In the genomic region with DNA sequence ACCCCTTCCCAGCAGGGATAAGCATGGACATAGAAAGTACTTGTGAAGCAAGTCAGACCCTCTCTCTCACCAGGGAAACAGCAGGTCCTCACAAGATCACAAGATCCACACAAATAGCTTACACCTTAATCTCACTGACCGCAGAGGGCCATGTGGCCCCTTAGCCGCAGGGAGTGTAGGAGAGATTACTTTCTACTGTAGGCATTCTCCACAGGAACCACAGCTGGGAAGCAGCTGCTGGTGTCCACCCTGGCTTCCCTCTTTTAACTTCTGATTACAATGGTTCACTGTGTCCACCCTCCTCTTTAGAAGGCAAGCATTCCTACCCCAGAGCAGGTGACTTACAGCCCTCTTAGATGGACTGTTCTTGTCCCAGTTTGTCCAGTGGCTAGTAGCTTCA, we compare ENCODE assay signal across 30 mouse cellular contexts. TPM values are rescaled to one million over a fixed set of nuclear protein-coding genes. Genes with fewer than 3 reads are reported as not detected.
DNase-seq lines count a peak whose midpoint lies in the region; ATAC-seq lines count a peak whose summit lies in the region.
"Had no signal": no experiment of that assay in that cellular context is flagged by ENCODE, and none has a peak within 500 bp of the region (broad histone marks: within the 10 kb centered on the region; RNA-seq: fewer than 3 reads in every experiment).

No protein-coding gene starts in this region.

- H3K4me3 ChIP-seq in megakaryocyte, embryonic 14.5 days (replicated peaks): peak overlapping the region; percentile 46
- H3K4me3 ChIP-seq in liver, embryonic 13.5 days (replicated peaks): no peak overlapping the region
- H3K4me3 ChIP-seq: forebrain, embryonic 12.5 days; limb, embryonic 12.5 days; lung, embryonic 15.5 days; midbrain, embryonic 12.5 days; neural tube, embryonic 13.5 days had no signal

- H3K27me3 ChIP-seq in megakaryocyte, embryonic 14.5 days (replicated peaks): no peaks in the 10 kb centered on the region
- H3K27me3 ChIP-seq in liver, embryonic 13.5 days: no peaks in the 10 kb centered on the region
- H3K27me3 ChIP-seq: CH12.LX; forebrain, embryonic 12.5 days; limb, embryonic 12.5 days; lung, embryonic 15.5 days; neural tube, embryonic 13.5 days had no signal

- intact Hi-C loops in heart, postnatal 25 days (cut with DNase I): loop anchor here (5.0 kb wide), 1 partner anchor 131 kb away; a partner anchor contains a TSS

- DNase-seq in heart, adult 11 months: peak; percentile 71
- no peak for DNase-seq in heart, postnatal 25 days (ENCODE audit: low spot score)
- peak; percentile 49 for DNase-seq in liver, embryonic 13.5 days
- no peak for DNase-seq in adrenal gland, postnatal 10 days
- no peak for DNase-seq in kidney, adult 18-20 months
- DNase-seq: cerebellum, postnatal 10 days; embryo, embryonic 11 days; lung, postnatal 4 days; right cerebral cortex, adult 18-20 months; thymus, postnatal 14 days had no signal

- peaks cover 52% of the 10 kb centered on the region for H3K4me1 ChIP-seq in megakaryocyte, embryonic 14.5 days
- peaks cover 55% of the 10 kb centered on the region for H3K4me1 ChIP-seq in liver, embryonic 13.5 days (replicated peaks)

- no peak for ATAC-seq in megakaryocyte, adult 5-6 weeks (ENCODE audit: poor library complexity, severe bottlenecking)
- peak; percentile 27 for ATAC-seq in liver, embryonic 13.5 days (ENCODE audit: low read depth)
- ATAC-seq: hindbrain, embryonic 16.5 days; intestine, postnatal 0 days had no signal

- no peaks in the 10 kb centered on the region for H3K36me3 ChIP-seq in megakaryocyte, embryonic 14.5 days (replicated peaks; ENCODE audit: low read length)
- no peaks in the 10 kb centered on the region for H3K36me3 ChIP-seq in liver, embryonic 13.5 days
- H3K36me3 ChIP-seq: forebrain, embryonic 12.5 days; limb, embryonic 12.5 days; lung, embryonic 15.5 days; midbrain, embryonic 12.5 days; neural tube, embryonic 13.5 days had no signal

- no peaks in the 10 kb centered on the region for H3K9me3 ChIP-seq in megakaryocyte, embryonic 14.5 days
- no peaks in the 10 kb centered on the region for H3K9me3 ChIP-seq in liver, embryonic 13.5 days (replicated peaks)
- H3K9me3 ChIP-seq: forebrain, embryonic 12.5 days; limb, embryonic 12.5 days; lung, embryonic 15.5 days; midbrain, embryonic 12.5 days; neural tube, embryonic 13.5 days had no signal

- H3K4me2 ChIP-seq in liver, embryonic 13.5 days: peak overlapping the region; percentile 33
- H3K4me2 ChIP-seq: forebrain, embryonic 12.5 days; limb, embryonic 12.5 days; lung, embryonic 15.5 days; midbrain, embryonic 12.5 days; neural tube, embryonic 13.5 days had no signal

- H3K27ac ChIP-seq in liver, embryonic 13.5 days: peak overlapping the region; percentile 58
- H3K27ac ChIP-seq: forebrain, embryonic 12.5 days; limb, embryonic 12.5 days; lung, embryonic 15.5 days; midbrain, embryonic 12.5 days; neural tube, embryonic 13.5 days had no signal

- peak overlapping the region; percentile 52 for H3K9ac ChIP-seq in liver, embryonic 13.5 days
- H3K9ac ChIP-seq: forebrain, embryonic 12.5 days; limb, embryonic 12.5 days; lung, embryonic 15.5 days; midbrain, embryonic 12.5 days; neural tube, embryonic 13.5 days had no signal

- 30% methylated on average over 2 of the region's 2 CpGs for WGBS in liver, embryonic 13.5 days (ENCODE audit: insufficient replicate concordance)

RNA-seq across cellular contexts. Expression of a gene that starts 2.4 kb away (rescaled TPM):
- 10 to 100 TPM; 51.4 to 52.3 TPM for total RNA-seq in heart, postnatal 25 days (2021)
- polyA plus RNA-seq in megakaryocyte, embryonic 14.5 days (2012; ENCODE audit: insufficient read depth, low replicate concordance): 101 and 144 TPM in 2 replicates
- total RNA-seq in megakaryocyte, adult 5-6 weeks (2015): 17.9 and 22.9 TPM in 2 replicates
- 31.4 and 34.2 TPM in 2 replicates for total RNA-seq in megakaryocyte, adult 5-6 weeks (2017)
- 84.0 and 89.0 TPM in 2 replicates for polyA plus RNA-seq in liver, embryonic 13.5 days (2015; fragmentation: Nextera tagmentation; extraction: Ambion mirVana)
- 10 to 100 TPM; 52.0 to 53.2 TPM for total RNA-seq in adrenal gland, postnatal 10 days (2021)

RNA-seq across cellular contexts. Expression of a gene that starts 22.0 kb away (rescaled TPM):
- total RNA-seq in heart, postnatal 25 days (2021): 10 to 100 TPM; 25.2 to 29.6 TPM
- 0.63 TPM in 1 of 2 replicates, not detected in the other for polyA plus RNA-seq in megakaryocyte, embryonic 14.5 days (2012; ENCODE audit: insufficient read depth, low replicate concordance)
- total RNA-seq in megakaryocyte, adult 5-6 weeks (2015): 81.4 and 90.7 TPM in 2 replicates
- total RNA-seq in megakaryocyte, adult 5-6 weeks (2017): 97.2 and 115 TPM in 2 replicates
- 2.1 and 2.6 TPM in 2 replicates for polyA plus RNA-seq in liver, embryonic 13.5 days (2015; fragmentation: Nextera tagmentation; extraction: Ambion mirVana)
- 10 to 100 TPM; 58.6 to 77.1 TPM for total RNA-seq in adrenal gland, postnatal 10 days (2021)

RNA-seq across cellular contexts. Expression of a gene that starts 33.7 kb away (rescaled TPM):
- total RNA-seq in heart, postnatal 25 days (2021): not detected
- polyA plus RNA-seq in megakaryocyte, embryonic 14.5 days (2012; ENCODE audit: insufficient read depth, low replicate concordance): not detected in 2 replicates
- total RNA-seq in megakaryocyte, adult 5-6 weeks (2015): not detected in 2 replicates
- total RNA-seq in megakaryocyte, adult 5-6 weeks (2017): not detected in 2 replicates
- not detected in 2 replicates for polyA plus RNA-seq in liver, embryonic 13.5 days (2015; fragmentation: Nextera tagmentation; extraction: Ambion mirVana)
- total RNA-seq in adrenal gland, postnatal 10 days (2021): not detected
- total RNA-seq: adrenal gland, adult 18-20 months; CH12.LX; gastrocnemius, adult 8-10 months; granulocyte monocyte progenitor cell, adult 5-6 weeks; hematopoietic stem cell, adult 5-6 weeks; layer of hippocampus, postnatal 10 days had no signal
- polyA plus RNA-seq: brain, embryonic 14.5 days; forebrain, embryonic 12.5 days; frontal cortex, adult 2 months; kidney, embryonic 16.5 days; large intestine, adult 2 months; limb, embryonic 12.5 days; midbrain, embryonic 12.5 days; neural tube, embryonic 13.5 days; small intestine, adult 2 months had no signal

Comparison
In these comparisons a context has a peak if more than half of its experiments do, and no peak if none do; other contexts are left out.
1. DNase-seq: peak in heart, adult 11 months (single experiment) and liver, embryonic 13.5 days (single experiment); none in heart, postnatal 25 days (single experiment), adrenal gland, postnatal 10 days (single experiment) and kidney, adult 18-20 months (single experiment).